Mouse (Mus musculus): ENCODE measurements around the gene Ajap1. TPM values are rescaled to one million over a fixed set of nuclear protein-coding genes. Genes with fewer than 3 reads are reported as not detected.

Gene Ajap1
- polyA plus RNA-seq, 1 experiment from 2014 or later, result 8.4 TPM

GRCm38 (mm10) chr4:153439868-153440267 lies 42.7 kb downstream of the Ajap1 start:
- no peak for ATAC-seq (ENCODE audit: low FRiP score, low read depth)
- no peak overlapping the region for H3K4me3 ChIP-seq
- H3K9me3 ChIP-seq, result no peaks in the 10 kb centered on the region
- no peak overlapping the region for H3K27ac ChIP-seq
- no peak overlapping the region for H3K9ac ChIP-seq
- no peaks in the 10 kb centered on the region for H3K27me3 ChIP-seq (replicated peaks)
- 85% methylated on average over 11 of the region's 11 CpGs for WGBS
- H3K36me3 ChIP-seq, result no peaks in the 10 kb centered on the region
- H3K4me1 ChIP-seq, result peaks cover 19% of the 10 kb centered on the region
- no peak overlapping the region for H3K4me2 ChIP-seq (replicated peaks)

- Histone ChIP-seq H3K27ac (no peak overlapping the region), H3K4me2 (replicated peaks) (no peak overlapping the region), H3K4me3 (no peak overlapping the region), H3K9ac (no peak overlapping the region), H3K9me3 (no peaks in the 10 kb centered on the region), H3K4me1 (peaks cover 19% of the 10 kb centered on the region), H3K27me3 (replicated peaks) (no peaks in the 10 kb centered on the region), H3K36me3 (no peaks in the 10 kb centered on the region)
- WGBS, result 65% methylated on average over 12 of the region's 12 CpGs
- ATAC-seq (ENCODE audit: low FRiP score, low read depth), result no peak
These were observed 43.6 kb downstream of the Ajap1 start for GRCm38 (mm10) chr4:153439031-153439430.

GRCm38 (mm10) chr4:153437196-153437595 lies 45.4 kb downstream of the Ajap1 start:
- Histone ChIP-seq H3K36me3 (0 out of 2 replicates have a peak, but pooled peaks cover 4% of the 10 kb centered on the region), H3K4me2 (replicated peaks) (no peak overlapping the region), H3K27me3 (replicated peaks) (no peaks in the 10 kb centered on the region), H3K9me3 (no peaks in the 10 kb centered on the region), H3K4me1 (peaks cover 19% of the 10 kb centered on the region), H3K27ac (no peak overlapping the region), H3K9ac (no peak overlapping the region), H3K4me3 (no peak overlapping the region)
- 80% methylated on average over 9 of the region's 9 CpGs for WGBS
- no peak for ATAC-seq (ENCODE audit: low FRiP score, low read depth)

- Histone ChIP-seq H3K36me3 (0 out of 2 replicates have a peak, but pooled peaks cover 7% of the 10 kb centered on the region), H3K27ac (no peak overlapping the region), H3K4me1 (peaks cover 19% of the 10 kb centered on the region), H3K4me3 (no peak overlapping the region), H3K9ac (no peak overlapping the region), H3K9me3 (no peaks in the 10 kb centered on the region), H3K27me3 (replicated peaks) (no peaks in the 10 kb centered on the region), H3K4me2 (replicated peaks) (no peak overlapping the region)
- WGBS, result 79% methylated on average over 5 of the region's 5 CpGs
- no peak for ATAC-seq (ENCODE audit: low FRiP score, low read depth)
These were observed 46.7 kb downstream of the Ajap1 start for GRCm38 (mm10) chr4:153435917-153436316.

GRCm38 (mm10) chr4:153429971-153430370 lies 52.6 kb downstream of the Ajap1 start:
- no peak overlapping the region for H3K27ac ChIP-seq
- H3K4me2 ChIP-seq (replicated peaks), result no peak overlapping the region
- peaks cover 18% of the 10 kb centered on the region for H3K36me3 ChIP-seq
- H3K9ac ChIP-seq, result no peak overlapping the region
- 87% methylated on average over 2 of the region's 2 CpGs for WGBS
- ATAC-seq (ENCODE audit: low FRiP score, low read depth), result no peak
- H3K4me1 ChIP-seq, result peaks cover 10% of the 10 kb centered on the region; the same call in 1 of the 2 replicates
- no peaks in the 10 kb centered on the region for H3K27me3 ChIP-seq (replicated peaks)
- peaks cover 8% of the 10 kb centered on the region; the same call in 1 of the 2 replicates for H3K9me3 ChIP-seq
- no peak overlapping the region for H3K4me3 ChIP-seq

GRCm38 (mm10) chr4:153425961-153426656 lies 56.5 kb downstream of the Ajap1 start:
- ATAC-seq (ENCODE audit: low FRiP score, low read depth), result no peak
- WGBS, result 84% methylated on average over 16 of the region's 16 CpGs
- no peak overlapping the region for H3K4me2 ChIP-seq (replicated peaks)

GRCm38 (mm10) chr4:153424324-153424723 lies 58.3 kb downstream of the Ajap1 start:
- H3K4me3 ChIP-seq, result no peak overlapping the region
- no peaks in the 10 kb centered on the region for H3K27me3 ChIP-seq (replicated peaks)
- WGBS, result 88% methylated on average over 10 of the region's 10 CpGs
- H3K4me2 ChIP-seq (replicated peaks), result no peak overlapping the region
- no peak for ATAC-seq (ENCODE audit: low FRiP score, low read depth)
- H3K27ac ChIP-seq, result no peak overlapping the region
- H3K9me3 ChIP-seq, result peaks cover under 1% of the 10 kb centered on the region; the same call in 1 of the 2 replicates
- no peaks in the 10 kb centered on the region for H3K36me3 ChIP-seq
- H3K9ac ChIP-seq, result no peak overlapping the region
- peaks cover 10% of the 10 kb centered on the region; the same call in 1 of the 2 replicates for H3K4me1 ChIP-seq

More at GRCm38 (mm10) chr4:153425961-153426656, 56.5 kb downstream of the Ajap1 start:
- Histone ChIP-seq H3K36me3 (peaks cover 12% of the 10 kb centered on the region), H3K27me3 (replicated peaks) (no peaks in the 10 kb centered on the region), H3K9me3 (peaks cover 8% of the 10 kb centered on the region; the same call in 1 of the 2 replicates), H3K27ac (no peak overlapping the region), H3K4me1 (peaks cover 10% of the 10 kb centered on the region; the same call in 1 of the 2 replicates), H3K4me3 (no peak overlapping the region), H3K9ac (no peak overlapping the region)

GRCm38 (mm10) chr4:153417926-153418325 lies 64.7 kb downstream of the Ajap1 start:
- H3K36me3 ChIP-seq, result no peaks in the 10 kb centered on the region
- peak overlapping the region; percentile 18; the same call in 1 of the 2 replicates for H3K9ac ChIP-seq
- 0 out of 2 replicates have a peak, but pooled peaks cover 7% of the 10 kb centered on the region for H3K27me3 ChIP-seq (replicated peaks)
- peak; percentile 39; the same call in 1 of the 2 replicates for ATAC-seq (ENCODE audit: low FRiP score, low read depth)
- H3K4me3 ChIP-seq, result no peak overlapping the region
- no peaks in the 10 kb centered on the region for H3K9me3 ChIP-seq
- peak overlapping the region; percentile 54 for H3K4me2 ChIP-seq (replicated peaks)
- H3K27ac ChIP-seq, result no peak overlapping the region
- 1% methylated on average over 11 of the region's 12 CpGs for WGBS
- peaks cover 14% of the 10 kb centered on the region for H3K4me1 ChIP-seq

- 0 out of 2 replicates have a peak overlapping the region, but pooled peaks have one; percentile 18 for H3K9ac ChIP-seq
- H3K36me3 ChIP-seq, result no peaks in the 10 kb centered on the region
- 7% methylated on average over 23 of the region's 23 CpGs for WGBS
- ATAC-seq (ENCODE audit: low FRiP score, low read depth), result peak; percentile 60; the same call in 1 of the 2 replicates
- H3K4me1 ChIP-seq, result peaks cover 14% of the 10 kb centered on the region
- H3K27ac ChIP-seq, result no peak overlapping the region
- H3K4me2 ChIP-seq (replicated peaks), result peak overlapping the region; percentile 54
- peak overlapping the region; percentile 15; the same call in 1 of the 2 replicates for H3K4me3 ChIP-seq
- no peaks in the 10 kb centered on the region for H3K9me3 ChIP-seq
- H3K27me3 ChIP-seq (replicated peaks), result 0 out of 2 replicates have a peak, but pooled peaks cover 7% of the 10 kb centered on the region
These were observed 65.3 kb downstream of the Ajap1 start for GRCm38 (mm10) chr4:153417164-153417896.

- ATAC-seq (ENCODE audit: low FRiP score, low read depth), result no peak
- 66% methylated on average over 9 of the region's 9 CpGs for WGBS
- no peak overlapping the region for H3K4me2 ChIP-seq (replicated peaks)
- no peak overlapping the region for H3K9ac ChIP-seq
- no peaks in the 10 kb centered on the region for H3K36me3 ChIP-seq
- peaks cover 14% of the 10 kb centered on the region for H3K4me1 ChIP-seq
- 0 out of 2 replicates have a peak, but pooled peaks cover 7% of the 10 kb centered on the region for H3K27me3 ChIP-seq (replicated peaks)
- H3K4me3 ChIP-seq, result no peak overlapping the region
- no peaks in the 10 kb centered on the region for H3K9me3 ChIP-seq
- H3K27ac ChIP-seq, result no peak overlapping the region
These were observed 66.5 kb downstream of the Ajap1 start for GRCm38 (mm10) chr4:153416111-153416510.

GRCm38 (mm10) chr4:153398421-153398820 lies 84.2 kb downstream of the Ajap1 start:
- no peaks in the 10 kb centered on the region for H3K27me3 ChIP-seq (replicated peaks)
- no peaks in the 10 kb centered on the region for H3K36me3 ChIP-seq
- H3K9ac ChIP-seq, result no peak overlapping the region
- H3K4me3 ChIP-seq, result no peak overlapping the region
- no peak for ATAC-seq (ENCODE audit: low FRiP score, low read depth)
- 92% methylated on average over 8 of the region's 8 CpGs for WGBS
- no peak overlapping the region for H3K27ac ChIP-seq
- H3K9me3 ChIP-seq, result no peaks in the 10 kb centered on the region
- H3K4me1 ChIP-seq, result 0 out of 2 replicates have a peak, but pooled peaks cover 4% of the 10 kb centered on the region
- no peak overlapping the region for H3K4me2 ChIP-seq (replicated peaks)

- WGBS, result 94% methylated on average over 12 of the region's 12 CpGs
- H3K4me3 ChIP-seq, result no peak overlapping the region
- H3K27me3 ChIP-seq (replicated peaks), result no peaks in the 10 kb centered on the region
- H3K4me1 ChIP-seq, result no peaks in the 10 kb centered on the region; the same call in 1 of the 2 replicates
- H3K36me3 ChIP-seq, result peaks cover 6% of the 10 kb centered on the region; the same call in 1 of the 2 replicates
- H3K27ac ChIP-seq, result no peak overlapping the region
- H3K4me2 ChIP-seq (replicated peaks), result no peak overlapping the region
- H3K9me3 ChIP-seq, result 0 out of 2 replicates have a peak, but pooled peaks cover 5% of the 10 kb centered on the region
- no peak for ATAC-seq (ENCODE audit: low FRiP score, low read depth)
- H3K9ac ChIP-seq, result no peak overlapping the region
These were observed 95.1 kb downstream of the Ajap1 start for GRCm38 (mm10) chr4:153387478-153387877.

Data from neural tube, embryonic 12.5 days (tissue).